Mouse (Mus musculus): Measurements from ENCODE around the gene Gca. TPM values are rescaled to one million over a fixed set of nuclear protein-coding genes. Genes with fewer than 3 reads are reported as not detected.
"Not testable (repeated sequence)": the region's sequence is repeated elsewhere in the genome, so short reads cannot be mapped to it uniquely, and the experiment has no call there.

The Gca gene
- total RNA-seq, 4 experiments from 2014 or later: 10.9 to 20.0 (median 13.0) TPM

- no peak for DNase-seq (ENCODE audit: low spot score in 2 of 2)
These were observed 5.8 kb downstream of the Gca start for GRCm38 (mm10) chr2:62669848-62670247.

- DNase-seq (ENCODE audit: low spot score in 2 of 2): no peak
These were observed 6.2 kb downstream of the Gca start for GRCm38 (mm10) chr2:62670301-62670700.

- no peak for DNase-seq (ENCODE audit: low spot score in 2 of 2)
These were observed 6.7 kb downstream of the Gca start for GRCm38 (mm10) chr2:62670767-62671166.

GRCm38 (mm10) chr2:62672788-62673187 is 8.7 kb downstream of the Gca start:
- no peak for DNase-seq (ENCODE audit: low spot score in 2 of 2)

- DNase-seq (ENCODE audit: low spot score in 2 of 2): no peak
These were observed 17.6 kb downstream of the Gca start for GRCm38 (mm10) chr2:62681667-62682066.

GRCm38 (mm10) chr2:62684989-62685595 is 21.0 kb downstream of the Gca start:
- no peak for DNase-seq (ENCODE audit: low spot score in 2 of 2)

GRCm38 (mm10) chr2:62685934-62686333 is 21.8 kb downstream of the Gca start:
- DNase-seq (ENCODE audit: low spot score in 2 of 2): no peak

GRCm38 (mm10) chr2:62706313-62706712 is 42.2 kb downstream of the Gca start:
- DNase-seq (ENCODE audit: low spot score in 2 of 2): no peak

GRCm38 (mm10) chr2:62709633-62710032 is 45.5 kb downstream of the Gca start:
- no peak for DNase-seq (ENCODE audit: low spot score in 2 of 2)

GRCm38 (mm10) chr2:62714362-62714761 is 50.3 kb downstream of the Gca start:
- DNase-seq (ENCODE audit: low spot score in 2 of 2): not testable (repeated sequence)

GRCm38 (mm10) chr2:62715260-62715659 is 51.2 kb downstream of the Gca start:
- DNase-seq (ENCODE audit: low spot score in 2 of 2): no peak

GRCm38 (mm10) chr2:62717270-62717669 is 53.2 kb downstream of the Gca start:
- DNase-seq (ENCODE audit: low spot score in 2 of 2): no peak

- DNase-seq (ENCODE audit: low spot score in 2 of 2): no peak
These were observed 54.3 kb downstream of the Gca start for GRCm38 (mm10) chr2:62718411-62718810.

GRCm38 (mm10) chr2:62725946-62726345 is 61.9 kb downstream of the Gca start:
- no peak for DNase-seq (ENCODE audit: low spot score in 2 of 2)

- no peak for DNase-seq (ENCODE audit: low spot score in 2 of 2)
These were observed 63.6 kb downstream of the Gca start for GRCm38 (mm10) chr2:62727732-62728131.

GRCm38 (mm10) chr2:62730671-62731070 is 66.6 kb downstream of the Gca start:
- no peak for DNase-seq (ENCODE audit: low spot score in 2 of 2)

GRCm38 (mm10) chr2:62743098-62743497 is 79.0 kb downstream of the Gca start:
- DNase-seq (ENCODE audit: low spot score in 2 of 2): no peak

Other genes starting within 250 kb of the Gca start
- gene Gcg, start 180.6 kb upstream of the Gca start, total RNA-seq (2022): not detected
- gene Fap, start 90.2 kb upstream of the Gca start, total RNA-seq (2022): 1 to 10 TPM in 1 of 4 experiments, under 1 TPM in 3; 0.47 to 1.2 (median 0.85) TPM
- gene Ifih1, start 18.0 kb upstream of the Gca start, total RNA-seq (2022): 1 to 10 TPM; 2.3 to 5.9 (median 4.0) TPM

Data from layer of hippocampus, adult 8-10 months (tissue).